Mouse (Mus musculus) heart, embryonic 13.5 days (tissue): ENCODE measurements around the gene Odf3b. TPM values are rescaled to one million over a fixed set of nuclear protein-coding genes. Genes with fewer than 3 reads are reported as not detected.

Experiments used
- ATAC-seq: fragments of 200-750 bp; cut with Nextera tagmentation; 2 replicates; pipeline ENCODE4 v1.8.0; 2017; ENCODE audit warnings: moderate TSS enrichment; ENCODE audit not compliant: insufficient number of reproducible peaks, low FRiP score, low TSS enrichment; ENCODE audit errors: extremely low read depth
- H3K27ac ChIP-seq: fragments of 300-500 bp; sonication (generic); replicated peaks from 2 replicates; pipeline ENCODE4 v1.5.1; 2015; ENCODE audit warnings: moderate library complexity, mild to moderate bottlenecking, inconsistent platforms
- H3K27me3 ChIP-seq: fragments of 300-500 bp; sonication (generic); replicated peaks from 2 replicates; pipeline ENCODE4 v1.6.1; 2015; ENCODE audit warnings: mild to moderate bottlenecking, inconsistent platforms
- H3K36me3 ChIP-seq: fragments of 300-500 bp; sonication (generic); 2 replicates; pipeline ENCODE4 v1.6.1; 2015; ENCODE audit warnings: mild to moderate bottlenecking, inconsistent platforms
- H3K4me1 ChIP-seq: fragments of 300-500 bp; sonication (generic); 2 replicates; pipeline ENCODE4 v1.6.1; 2015; ENCODE audit warnings: inconsistent platforms
- H3K4me2 ChIP-seq: fragments of 300-500 bp; sonication (generic); 2 replicates; pipeline ENCODE4 v1.6.1; 2015; ENCODE audit warnings: inconsistent platforms, mild to moderate bottlenecking, moderate library complexity
- H3K4me3 ChIP-seq: fragments of 300-500 bp; sonication (generic); 2 replicates; pipeline ENCODE4 v1.5.1; 2015; ENCODE audit warnings: moderate library complexity, mild to moderate bottlenecking, inconsistent platforms
- H3K9ac ChIP-seq: fragments of 300-500 bp; sonication (generic); 2 replicates; pipeline ENCODE4 v1.6.1; 2015; ENCODE audit warnings: inconsistent platforms, mild to moderate bottlenecking, moderate library complexity
- H3K9me3 ChIP-seq: fragments of 300-500 bp; sonication (generic); 2 replicates; pipeline ENCODE4 v1.6.1; 2016; ENCODE audit warnings: inconsistent platforms
- WGBS: fragments of 180-500 bp; shearing (Covaris S2); methylation state at CpG from one replicate; pipeline ENCODE4 v1.1.7; 2015; ENCODE audit warnings: mixed read lengths; 5-methylcytosine and 5-hydroxymethylcytosine counted together
- polyA plus RNA-seq: library from polyadenylated mRNA; unstranded; fragments of >200 nt; fragmentation: Nextera tagmentation; extraction: Ambion mirVana; gene quantifications from 2 replicates; pipeline ENCODE4 v1.2.1, GENCODE M21; 2015

Odf3b gene
- polyA plus RNA-seq, 1 experiment from 2014 or later = 0.76 TPM

DNA sequence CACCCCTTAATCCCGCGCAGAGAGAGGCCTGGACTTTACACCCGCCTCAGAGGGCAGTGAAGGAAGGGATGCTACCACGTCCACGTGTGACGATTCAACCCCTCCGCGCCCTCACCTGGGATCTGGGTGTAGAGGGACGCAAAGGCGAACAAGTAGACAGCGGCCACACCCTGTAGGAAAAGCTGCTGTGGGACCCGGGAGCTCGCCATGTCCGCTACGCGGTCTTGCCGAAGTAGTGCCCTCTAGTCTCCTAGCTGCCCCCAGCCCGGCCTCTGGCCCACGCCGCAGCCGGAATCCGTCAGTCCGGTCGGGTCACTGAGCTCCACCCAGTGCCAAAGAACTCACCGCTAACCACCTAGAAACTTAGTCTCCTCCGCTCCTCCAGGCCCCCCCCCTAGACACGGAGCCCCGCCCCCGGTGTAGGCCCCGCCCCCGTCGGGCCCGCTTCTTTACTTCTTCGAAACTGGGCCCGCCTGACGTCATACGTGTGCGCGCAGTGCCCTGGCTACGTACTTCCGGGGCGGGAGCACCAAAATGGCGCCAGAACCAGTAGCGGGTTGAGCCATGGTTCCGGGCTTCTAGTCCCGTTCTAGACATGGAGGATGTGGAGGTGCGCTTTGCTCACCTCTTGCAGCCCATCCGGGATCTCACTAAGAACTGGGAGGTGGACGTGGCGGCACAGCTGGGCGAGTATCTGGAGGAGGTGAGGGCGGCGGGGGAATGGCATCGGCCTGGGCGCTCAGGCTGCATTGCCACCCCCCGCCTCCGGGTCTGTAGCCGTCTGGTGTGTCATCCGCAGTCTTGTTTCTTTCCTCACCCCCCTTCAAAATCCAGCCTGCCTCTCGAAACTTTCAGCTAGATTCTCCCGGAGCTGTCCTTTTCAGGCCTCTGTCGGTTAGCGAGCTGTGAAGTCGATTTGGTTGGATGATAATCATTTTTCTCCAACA is 23.6 kb downstream of the Odf3b start, which contains the start of the genes Lmf2 and Ncaph2:
Lmf2 (minus strand) TSS at position 419 of the 947 bp plus-strand sequence.
Ncaph2 (plus strand) TSS at position 479 of the 947 bp plus-strand sequence.
- H3K4me1 ChIP-seq = peaks cover 47% of the 10 kb centered on the region
- H3K27me3 ChIP-seq = no peaks in the 10 kb centered on the region
- peak; percentile 88 for ATAC-seq
- under 1% methylated on average over 64 of the region's 64 CpGs for WGBS
- H3K9ac ChIP-seq = peak within 1 kb of the TSS; percentile 93
- peak within 1 kb of the TSS; percentile 88 for H3K27ac ChIP-seq
- no peaks in the 10 kb centered on the region for H3K9me3 ChIP-seq
- peak within 1 kb of the TSS; percentile 84 for H3K4me2 ChIP-seq
- H3K4me3 ChIP-seq = peak within 1 kb of the TSS; percentile 84
- H3K36me3 ChIP-seq = peaks cover 53% of the 10 kb centered on the region

DNA sequence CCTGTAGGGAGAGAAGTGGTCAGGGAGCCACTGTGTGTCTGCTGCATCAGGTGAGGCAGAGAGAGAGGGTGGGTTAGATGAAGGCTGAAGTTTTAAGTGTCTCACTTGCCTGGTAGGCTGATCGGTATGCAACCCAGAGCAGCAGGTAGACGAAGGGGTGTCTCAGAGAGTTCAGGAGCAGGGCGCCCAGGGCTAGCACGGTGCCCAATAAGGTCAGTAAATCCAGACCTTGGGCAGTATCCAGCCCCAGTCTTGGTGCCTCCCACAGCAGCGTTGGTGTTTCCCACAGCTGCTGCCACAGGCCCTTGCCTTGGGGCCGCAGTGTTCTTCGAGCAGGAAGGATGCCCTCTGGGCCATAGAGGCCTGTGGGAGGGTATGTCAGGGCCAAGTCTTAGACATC is 24.6 kb downstream of the Odf3b start:
- H3K9ac ChIP-seq = peak overlapping the region; percentile 93
- 81% methylated on average over 7 of the region's 7 CpGs for WGBS
- H3K36me3 ChIP-seq = peaks cover 56% of the 10 kb centered on the region

DNA sequence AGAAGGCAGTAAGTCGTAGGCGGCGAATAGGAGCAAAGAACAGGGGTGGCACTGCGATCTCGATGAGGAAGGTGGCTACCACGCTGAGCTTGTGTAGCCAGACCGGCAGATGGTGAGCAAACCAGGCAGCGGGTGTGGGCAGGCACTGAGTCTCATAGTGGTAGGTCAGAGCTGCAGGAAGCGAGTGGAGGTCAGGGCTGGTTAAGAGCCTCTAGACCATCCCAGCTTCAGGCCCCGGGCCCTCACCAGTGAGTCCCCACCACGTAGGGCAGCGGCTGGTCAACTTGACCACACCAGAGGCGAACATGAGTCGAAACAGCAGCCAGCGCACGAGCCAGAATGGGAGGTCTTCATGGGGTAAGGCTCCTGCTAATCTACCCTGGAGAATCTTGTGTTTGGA is 25.2 kb downstream of the Odf3b start:
- H3K4me3 ChIP-seq = peak overlapping the region; percentile 84
- WGBS = 91% methylated on average over 16 of the region's 16 CpGs
- H3K27ac ChIP-seq = no peak overlapping the region
- no peaks in the 10 kb centered on the region for H3K27me3 ChIP-seq
- peak overlapping the region; percentile 93 for H3K9ac ChIP-seq
- H3K4me2 ChIP-seq = peak overlapping the region; percentile 84
- no peak for ATAC-seq
- peaks cover 56% of the 10 kb centered on the region for H3K36me3 ChIP-seq
- H3K9me3 ChIP-seq = no peaks in the 10 kb centered on the region
- peaks cover 39% of the 10 kb centered on the region for H3K4me1 ChIP-seq

More for the DNA sequence above, 24.6 kb downstream of the Odf3b start:
- H3K4me3 ChIP-seq = peak overlapping the region; percentile 84
- peak overlapping the region; percentile 84 for H3K4me2 ChIP-seq
- H3K9me3 ChIP-seq = no peaks in the 10 kb centered on the region
- H3K4me1 ChIP-seq = peaks cover 45% of the 10 kb centered on the region
- no peak for ATAC-seq
- no peaks in the 10 kb centered on the region for H3K27me3 ChIP-seq
- H3K27ac ChIP-seq = no peak overlapping the region

DNA sequence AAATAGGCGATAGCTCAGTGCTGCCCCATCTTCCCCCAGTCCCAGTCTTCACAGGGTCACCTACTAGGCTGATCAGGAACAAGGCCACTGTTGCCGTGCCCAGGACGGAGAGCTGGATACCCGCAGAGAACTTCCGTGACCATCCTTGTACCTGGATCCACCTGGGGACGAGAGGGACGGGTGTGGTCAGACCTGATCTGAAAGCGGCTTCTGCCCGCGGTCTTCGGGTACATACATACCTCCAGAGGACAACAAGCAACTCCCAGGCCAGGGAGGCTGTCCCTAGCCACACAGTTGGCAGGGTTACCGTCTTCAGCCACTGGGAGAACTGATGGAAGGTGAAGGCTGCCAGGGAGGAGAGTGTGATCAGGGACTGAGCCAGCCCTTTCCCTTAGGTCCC is 26.3 kb downstream of the Odf3b start:
- no peak overlapping the region for H3K4me3 ChIP-seq
- no peak for ATAC-seq
- WGBS = 94% methylated on average over 12 of the region's 12 CpGs
- H3K4me2 ChIP-seq = no peak overlapping the region
- H3K36me3 ChIP-seq = peaks cover 47% of the 10 kb centered on the region
- H3K27ac ChIP-seq = no peak overlapping the region
- no peak overlapping the region for H3K9ac ChIP-seq
- peaks cover 28% of the 10 kb centered on the region for H3K4me1 ChIP-seq
- H3K9me3 ChIP-seq = no peaks in the 10 kb centered on the region
- H3K27me3 ChIP-seq = no peaks in the 10 kb centered on the region

DNA sequence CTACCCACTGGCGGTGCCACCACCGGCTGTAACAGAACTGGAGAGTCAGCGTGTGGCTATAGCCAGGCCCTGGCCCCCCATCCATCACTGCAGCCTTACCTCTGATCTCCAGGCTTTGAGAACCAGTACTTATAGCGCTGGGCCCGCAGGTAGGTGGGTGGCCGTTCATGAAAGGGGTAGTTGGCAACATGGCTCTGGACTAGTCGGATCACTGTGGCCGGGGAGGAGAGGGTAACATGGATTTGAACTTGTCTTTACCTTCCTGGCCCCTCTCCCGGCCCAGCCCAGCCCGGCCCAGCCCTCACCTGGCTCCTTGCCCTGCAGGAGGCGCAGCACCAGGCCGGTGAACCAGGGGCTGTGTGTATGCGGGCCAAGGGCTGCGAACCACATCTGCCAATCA is 27.0 kb downstream of the Odf3b start:
- Histone ChIP-seq H3K9ac (no peak overlapping the region), H3K4me2 (no peak overlapping the region), H3K4me1 (peaks cover 21% of the 10 kb centered on the region), H3K36me3 (peaks cover 47% of the 10 kb centered on the region), H3K27ac (no peak overlapping the region), H3K27me3 (no peaks in the 10 kb centered on the region), H3K9me3 (no peaks in the 10 kb centered on the region), H3K4me3 (no peak overlapping the region)
- WGBS = 93% methylated on average over 14 of the region's 14 CpGs
- no peak for ATAC-seq

DNA sequence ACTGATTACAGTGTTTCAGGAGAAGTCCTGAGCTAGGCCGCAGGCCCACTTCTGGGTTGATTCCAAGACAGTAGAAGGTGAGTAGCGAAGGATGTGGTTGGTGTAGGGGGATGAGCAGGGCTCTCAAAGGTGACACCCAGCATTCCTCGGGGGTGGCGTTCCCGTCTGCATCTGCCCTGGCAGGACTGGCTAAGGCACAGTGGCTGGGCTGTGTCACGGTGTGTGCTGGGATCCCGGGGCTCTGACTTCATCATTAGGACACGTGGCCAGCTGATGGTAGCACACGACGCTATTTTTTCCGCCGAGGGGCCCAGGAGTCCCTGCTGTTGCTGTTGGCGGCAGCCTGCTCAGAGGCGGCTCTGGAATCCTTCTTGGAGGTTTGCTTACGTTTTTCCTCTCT is 27.8 kb downstream of the Odf3b start:
- ATAC-seq = no peak
- WGBS = 71% methylated on average over 15 of the region's 15 CpGs
- no peak overlapping the region for H3K4me2 ChIP-seq

GRCm38 (mm10) chr15:89350447-89350846 is 28.6 kb downstream of the Odf3b start:
- H3K9ac ChIP-seq = no peak overlapping the region
- 69% methylated on average over 5 of the region's 5 CpGs for WGBS
- peak overlapping the region; percentile 50; the same call in 1 of the 2 replicates for H3K27ac ChIP-seq
- no peaks in the 10 kb centered on the region for H3K9me3 ChIP-seq
- H3K4me3 ChIP-seq = no peak overlapping the region
- H3K4me1 ChIP-seq = peaks cover 14% of the 10 kb centered on the region
- no peaks in the 10 kb centered on the region for H3K27me3 ChIP-seq
- H3K4me2 ChIP-seq = no peak overlapping the region
- peaks cover 47% of the 10 kb centered on the region for H3K36me3 ChIP-seq
- no peak for ATAC-seq

More for the DNA sequence above, 27.8 kb downstream of the Odf3b start:
- H3K27ac ChIP-seq = peak overlapping the region; percentile 50; the same call in 1 of the 2 replicates
- H3K36me3 ChIP-seq = peaks cover 47% of the 10 kb centered on the region
- no peak overlapping the region for H3K4me3 ChIP-seq
- no peaks in the 10 kb centered on the region for H3K9me3 ChIP-seq
- peaks cover 14% of the 10 kb centered on the region for H3K4me1 ChIP-seq
- no peaks in the 10 kb centered on the region for H3K27me3 ChIP-seq
- H3K9ac ChIP-seq = no peak overlapping the region; the same call in 1 of the 2 replicates

DNA sequence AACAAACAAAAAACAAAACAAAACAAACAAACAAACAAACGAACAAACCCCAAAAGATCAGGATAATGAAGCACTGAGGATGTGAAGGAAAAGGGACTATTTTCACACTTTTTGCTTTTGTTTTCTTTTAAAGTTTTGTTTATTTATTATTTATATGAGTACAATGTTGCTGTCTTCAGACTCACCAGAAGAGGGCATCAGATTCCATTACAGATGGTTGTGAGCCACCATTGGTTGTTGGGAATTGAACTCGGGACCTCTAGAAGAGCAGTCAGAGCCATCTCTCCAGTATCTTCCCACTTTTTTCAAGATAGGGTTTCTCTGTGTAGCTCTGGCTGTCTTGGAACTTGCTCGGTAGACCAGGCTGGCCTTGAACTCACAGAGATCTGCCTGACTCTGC is 35.8 kb downstream of the Odf3b start:
- Histone ChIP-seq H3K4me3 (no peak overlapping the region), H3K9me3 (no peaks in the 10 kb centered on the region), H3K4me1 (no peaks in the 10 kb centered on the region), H3K9ac (no peak overlapping the region), H3K36me3 (no peaks in the 10 kb centered on the region), H3K27me3 (no peaks in the 10 kb centered on the region), H3K4me2 (no peak overlapping the region), H3K27ac (no peak overlapping the region)
- 76% methylated on average over 3 of the region's 3 CpGs for WGBS
- no peak for ATAC-seq

- no peak overlapping the region for H3K9ac ChIP-seq
- H3K36me3 ChIP-seq = no peaks in the 10 kb centered on the region
- no peak overlapping the region for H3K4me3 ChIP-seq
- 39% methylated on average over 1 of the region's 1 CpGs for WGBS
- H3K27me3 ChIP-seq = no peaks in the 10 kb centered on the region
- no peak overlapping the region for H3K4me2 ChIP-seq
- no peaks in the 10 kb centered on the region for H3K9me3 ChIP-seq
- no peaks in the 10 kb centered on the region for H3K4me1 ChIP-seq
- H3K27ac ChIP-seq = no peak overlapping the region
- ATAC-seq = no peak
Measured at GRCm38 (mm10) chr15:89341678-89342077, 37.4 kb downstream of the Odf3b start.

DNA sequence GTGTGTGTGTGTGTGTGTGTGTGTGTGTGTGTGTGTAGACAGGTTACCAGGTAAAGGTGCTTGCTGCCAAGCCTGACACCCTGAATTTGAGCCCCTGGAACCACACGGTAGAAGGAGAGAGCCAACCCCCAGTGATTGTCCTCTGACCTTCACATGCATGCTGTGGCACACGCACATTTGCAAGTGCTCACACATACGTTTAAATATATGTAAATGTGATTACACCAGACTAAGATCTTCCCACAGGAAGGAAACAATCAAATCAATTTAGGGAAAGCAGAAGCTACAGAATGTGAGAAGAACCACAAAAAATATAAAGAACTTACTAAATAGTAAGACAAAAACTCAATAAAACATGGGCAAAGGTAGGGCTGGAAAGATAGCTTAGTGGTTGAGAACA is 38.9 kb downstream of the Odf3b start:
- no peaks in the 10 kb centered on the region; the same call in 1 of the 2 replicates for H3K27me3 ChIP-seq
- H3K27ac ChIP-seq = no peak overlapping the region
- no peak overlapping the region for H3K4me3 ChIP-seq
- WGBS = 65% methylated on average over 3 of the region's 3 CpGs
- H3K9ac ChIP-seq = no peak overlapping the region
- H3K36me3 ChIP-seq = no peaks in the 10 kb centered on the region
- no peak for ATAC-seq
- H3K9me3 ChIP-seq = no peaks in the 10 kb centered on the region
- H3K4me1 ChIP-seq = no peaks in the 10 kb centered on the region
- H3K4me2 ChIP-seq = no peak overlapping the region

DNA sequence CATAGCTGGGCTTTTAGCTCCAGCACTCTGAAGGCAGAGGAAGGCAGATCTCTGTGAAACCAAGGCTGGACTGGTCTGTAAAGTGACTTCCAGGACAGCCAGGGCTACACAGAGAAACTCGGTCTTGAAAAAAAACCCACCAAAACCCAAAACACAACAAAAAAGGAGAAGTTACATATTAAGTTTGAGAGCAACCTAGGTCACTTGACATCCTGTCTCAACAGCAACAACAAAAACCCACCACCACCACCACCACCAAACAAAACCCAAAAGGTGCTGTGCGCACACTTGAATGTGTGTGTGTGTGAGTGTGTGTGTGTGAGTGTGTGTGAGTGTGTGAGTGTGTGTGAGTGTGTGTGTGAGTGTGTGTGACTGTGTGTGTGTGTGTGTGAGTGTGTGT is 39.4 kb downstream of the Odf3b start:
- no peaks in the 10 kb centered on the region for H3K9me3 ChIP-seq
- no peak for ATAC-seq
- H3K4me1 ChIP-seq = no peaks in the 10 kb centered on the region
- H3K9ac ChIP-seq = no peak overlapping the region
- no peaks in the 10 kb centered on the region for H3K36me3 ChIP-seq
- no peaks in the 10 kb centered on the region; the same call in 1 of the 2 replicates for H3K27me3 ChIP-seq
- no peak overlapping the region for H3K27ac ChIP-seq
- 71% methylated on average over 2 of the region's 2 CpGs for WGBS
- H3K4me3 ChIP-seq = no peak overlapping the region
- no peak overlapping the region for H3K4me2 ChIP-seq
